Mouse (Mus musculus) brain, embryonic 18.5 days (tissue): ENCODE data around the gene Vwa7.
"Not testable (repeated sequence)": the region's sequence is repeated elsewhere in the genome, so short reads cannot be mapped to it uniquely, and the experiment has no call there.

Source experiments
- DNase-seq: peaks from one replicate; pipeline ENCODE4 v3.0.0-alpha.2; 2012; ENCODE audit warnings: low read depth, low spot score

Vwa7 gene

DNA sequence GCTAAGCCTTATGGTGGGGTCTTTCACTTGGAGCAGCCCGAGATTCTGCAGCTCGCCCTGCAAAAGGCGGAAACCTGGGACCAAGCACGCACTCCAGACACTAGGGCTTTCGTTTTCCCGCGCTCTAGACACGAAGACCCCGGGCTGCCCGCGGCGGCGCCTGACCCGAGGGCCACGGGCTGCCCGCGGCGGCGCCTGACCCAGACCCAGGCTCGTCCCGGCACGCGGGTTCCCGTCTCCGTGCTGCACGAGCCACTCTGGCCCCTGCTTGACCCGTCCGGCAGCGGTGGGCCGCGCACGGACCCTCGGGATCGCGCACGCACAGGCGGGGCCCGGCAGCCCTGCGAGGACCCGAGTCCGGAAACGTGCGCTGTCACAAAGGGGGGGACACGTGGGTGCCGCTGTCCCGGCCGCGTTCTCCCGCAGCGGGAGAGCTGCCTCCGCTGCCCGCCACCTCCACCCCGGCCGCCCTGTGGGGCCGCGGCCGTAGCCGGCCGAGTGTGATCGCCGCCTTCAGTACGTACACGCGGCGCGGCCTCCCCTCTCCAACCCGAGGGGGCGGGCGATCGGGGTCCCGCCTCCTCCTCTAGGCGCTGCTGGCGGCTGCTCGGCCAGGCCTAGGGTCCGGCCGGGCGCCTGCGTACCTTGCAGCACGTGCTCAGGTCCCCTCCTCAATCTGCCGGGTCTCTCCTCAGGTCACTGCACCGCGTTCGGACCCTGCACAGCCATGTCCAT lies 15.5 kb upstream of the Vwa7 start, which contains the start of gene Vars:
Vars (plus strand) TSS at position 271 of the 735 bp plus-strand sequence.
- DNase-seq: peak; percentile 60

GRCm38 (mm10) chr17:35001452-35002152 lies 14.8 kb upstream of the Vwa7 start:
- no peak for DNase-seq

DNA sequence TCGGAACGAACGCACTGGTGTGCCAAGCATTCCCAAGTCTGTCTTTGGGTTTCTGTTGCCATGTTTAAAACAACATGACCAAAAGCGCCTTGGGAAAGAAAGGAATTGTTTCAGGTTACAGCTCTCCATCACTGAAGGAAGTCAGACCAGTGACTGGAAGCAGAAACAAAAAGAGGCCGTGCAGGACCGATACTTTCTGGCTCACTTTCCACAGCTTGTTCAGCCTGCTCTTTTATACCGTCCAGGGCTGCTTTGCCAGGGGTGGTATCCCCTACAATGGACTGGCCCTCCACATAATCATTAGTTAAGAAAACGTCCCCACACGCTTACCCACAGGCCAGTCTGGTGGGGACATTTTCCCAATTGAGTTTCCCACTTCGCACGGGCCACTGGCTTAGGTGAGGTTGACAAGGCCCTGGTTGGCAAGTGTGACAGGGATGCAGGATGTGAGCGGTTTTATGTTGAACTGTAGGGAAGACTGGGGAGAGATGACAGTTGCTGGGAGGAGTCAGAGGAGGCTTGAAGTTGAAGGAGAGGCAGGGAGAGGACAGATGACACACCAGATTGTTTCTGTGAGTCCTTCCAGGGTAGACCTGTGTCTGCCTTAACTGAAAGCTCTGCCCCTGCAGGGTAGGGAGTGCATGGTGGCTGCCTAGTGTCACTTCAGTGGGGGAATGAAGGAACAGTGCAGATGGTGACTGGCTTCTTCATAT lies 14.1 kb upstream of the Vwa7 start:
- no peak for DNase-seq

- no peak for DNase-seq
Measured at GRCm38 (mm10) chr17:35003022-35003838, 13.1 kb upstream of the Vwa7 start.

DNA sequence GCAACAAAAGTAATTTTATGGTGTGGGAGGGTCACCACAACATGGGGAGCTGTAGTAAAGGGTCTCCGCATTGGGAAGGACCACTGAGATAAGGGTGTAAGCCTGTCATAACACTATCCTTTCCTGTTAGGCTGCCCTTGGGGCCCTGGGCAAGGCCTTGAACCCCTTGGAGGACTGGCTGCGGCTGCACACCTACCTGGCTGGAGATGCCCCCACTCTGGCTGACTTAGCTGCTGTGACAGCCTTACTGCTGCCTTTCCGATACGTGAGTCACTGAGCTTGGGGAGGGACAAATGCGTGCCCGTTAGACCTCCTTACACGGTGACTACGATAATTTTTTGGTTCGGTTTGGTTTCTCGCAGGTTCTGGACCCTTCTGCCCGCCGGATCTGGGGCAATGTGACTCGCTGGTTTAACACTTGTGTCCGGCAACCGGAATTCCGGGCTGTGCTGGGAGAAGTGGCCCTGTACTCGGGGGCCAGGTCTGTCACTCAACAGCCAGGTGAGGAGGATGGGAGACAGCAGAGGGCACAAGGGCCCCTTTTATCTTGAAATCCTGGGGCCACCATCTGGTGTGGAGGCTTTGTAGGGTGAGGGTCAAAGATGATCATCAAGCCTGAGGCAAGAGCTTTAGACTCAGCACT lies 12.2 kb upstream of the Vwa7 start:
- no peak for DNase-seq

DNA sequence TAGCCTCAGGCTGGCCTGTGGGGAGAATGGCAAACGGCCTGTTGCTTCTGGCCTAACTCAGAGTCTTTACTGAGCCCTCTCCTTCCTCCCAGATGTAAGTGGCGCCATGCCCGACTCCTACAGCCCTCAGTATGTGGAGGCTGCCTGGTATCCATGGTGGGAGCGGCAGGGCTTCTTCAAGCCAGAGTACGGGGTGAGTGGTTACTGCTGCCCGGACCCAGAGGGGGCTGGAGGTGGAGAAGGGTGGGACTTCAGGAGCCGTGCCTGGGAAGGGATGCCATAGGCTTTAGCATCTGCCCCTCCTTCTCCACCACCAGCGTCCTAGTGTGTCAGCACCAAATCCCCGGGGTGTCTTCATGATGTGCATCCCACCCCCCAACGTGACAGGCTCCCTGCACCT lies 11.2 kb upstream of the Vwa7 start:
- DNase-seq: no peak

- DNase-seq: not testable (repeated sequence)
Measured at GRCm38 (mm10) chr17:35005902-35006301, 10.5 kb upstream of the Vwa7 start.

DNA sequence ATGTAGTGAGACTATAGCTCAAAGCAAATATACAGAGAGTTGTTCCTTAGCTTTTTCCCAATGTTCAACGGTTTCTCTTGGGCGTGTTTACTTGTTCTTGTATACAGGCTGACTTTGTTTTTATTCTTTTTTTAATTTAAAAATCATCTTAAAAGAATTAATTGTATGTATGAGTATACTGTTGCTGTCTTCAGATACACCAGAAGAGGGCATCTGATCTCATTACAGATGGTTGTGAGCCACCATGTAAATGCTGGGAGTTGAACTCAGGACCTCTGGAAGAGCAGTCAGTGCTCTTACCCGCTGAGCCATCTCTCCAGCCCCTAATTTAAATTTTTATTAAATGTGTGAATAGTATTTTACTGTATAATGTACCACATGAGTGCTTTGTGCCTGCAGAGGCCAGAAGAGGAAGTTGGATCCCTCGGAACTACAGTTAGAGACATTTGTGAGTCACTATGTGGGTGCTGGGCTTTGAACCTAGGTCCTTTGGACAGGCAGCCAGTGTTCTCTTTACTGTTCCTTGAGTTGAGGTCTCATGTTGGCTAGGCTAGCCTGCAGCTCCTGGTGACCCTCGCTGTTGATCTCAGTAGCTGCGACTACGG lies 8.9 kb upstream of the Vwa7 start:
- no peak for DNase-seq

GRCm38 (mm10) chr17:35009586-35009985 lies 6.8 kb upstream of the Vwa7 start:
- no peak for DNase-seq

DNA sequence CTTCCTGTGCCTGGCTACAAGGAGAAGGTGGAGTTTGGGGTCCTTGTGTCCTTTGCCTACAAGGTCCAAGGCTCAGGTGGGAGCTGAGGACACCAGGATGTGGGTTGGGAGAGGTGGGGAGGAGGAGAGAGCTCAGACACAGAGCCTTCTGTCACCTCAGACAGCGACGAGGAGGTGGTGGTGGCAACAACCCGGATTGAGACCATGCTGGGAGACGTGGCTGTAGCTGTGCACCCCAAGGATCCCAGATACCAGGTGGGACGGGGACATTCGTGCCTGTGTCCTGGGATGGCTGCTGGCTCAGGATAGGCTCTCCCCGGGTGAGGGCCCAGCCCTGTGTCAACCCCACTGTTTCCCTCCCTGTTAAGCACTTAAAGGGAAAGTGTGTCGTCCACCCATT lies 4.9 kb upstream of the Vwa7 start:
- DNase-seq: no peak

DNA sequence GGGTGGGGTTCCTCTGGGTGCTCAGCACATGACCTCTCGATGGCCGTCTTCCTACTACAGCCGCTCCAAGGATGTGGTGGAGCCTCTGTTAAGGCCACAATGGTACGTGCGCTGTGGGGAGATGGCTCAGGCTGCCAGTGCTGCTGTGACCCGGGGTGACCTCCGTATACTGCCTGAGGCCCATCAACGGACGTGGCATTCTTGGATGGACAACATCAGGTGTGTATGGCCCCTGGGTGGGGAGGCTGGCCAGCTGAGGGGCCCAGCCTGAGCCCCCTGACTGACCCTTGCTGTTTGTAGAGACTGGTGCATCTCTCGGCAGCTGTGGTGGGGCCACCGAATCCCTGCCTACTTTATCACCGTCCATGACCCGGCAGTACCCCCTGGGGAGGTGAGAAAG lies 3.9 kb upstream of the Vwa7 start:
- DNase-seq: no peak

DNA sequence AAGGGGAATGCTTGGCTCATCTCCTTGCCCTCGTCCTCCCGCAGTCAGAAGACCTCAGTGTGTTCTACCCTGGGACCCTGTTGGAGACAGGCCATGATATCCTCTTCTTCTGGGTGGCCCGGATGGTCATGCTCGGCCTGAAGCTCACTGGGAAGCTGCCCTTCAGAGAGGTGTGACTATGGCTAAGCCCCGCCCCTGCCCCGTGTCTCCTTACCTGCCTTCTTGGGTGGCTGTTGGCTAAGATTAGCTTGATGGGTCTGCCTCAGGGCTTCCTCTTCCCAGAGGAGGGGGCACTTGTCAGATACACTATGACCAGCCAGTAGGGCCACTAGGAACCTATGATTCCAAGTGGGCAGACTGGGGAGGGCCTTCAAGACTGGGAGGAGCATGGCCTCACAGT lies 3.2 kb upstream of the Vwa7 start:
- no peak for DNase-seq

- DNase-seq: no peak
Measured at GRCm38 (mm10) chr17:35015296-35015695, 1.1 kb upstream of the Vwa7 start.

DNA sequence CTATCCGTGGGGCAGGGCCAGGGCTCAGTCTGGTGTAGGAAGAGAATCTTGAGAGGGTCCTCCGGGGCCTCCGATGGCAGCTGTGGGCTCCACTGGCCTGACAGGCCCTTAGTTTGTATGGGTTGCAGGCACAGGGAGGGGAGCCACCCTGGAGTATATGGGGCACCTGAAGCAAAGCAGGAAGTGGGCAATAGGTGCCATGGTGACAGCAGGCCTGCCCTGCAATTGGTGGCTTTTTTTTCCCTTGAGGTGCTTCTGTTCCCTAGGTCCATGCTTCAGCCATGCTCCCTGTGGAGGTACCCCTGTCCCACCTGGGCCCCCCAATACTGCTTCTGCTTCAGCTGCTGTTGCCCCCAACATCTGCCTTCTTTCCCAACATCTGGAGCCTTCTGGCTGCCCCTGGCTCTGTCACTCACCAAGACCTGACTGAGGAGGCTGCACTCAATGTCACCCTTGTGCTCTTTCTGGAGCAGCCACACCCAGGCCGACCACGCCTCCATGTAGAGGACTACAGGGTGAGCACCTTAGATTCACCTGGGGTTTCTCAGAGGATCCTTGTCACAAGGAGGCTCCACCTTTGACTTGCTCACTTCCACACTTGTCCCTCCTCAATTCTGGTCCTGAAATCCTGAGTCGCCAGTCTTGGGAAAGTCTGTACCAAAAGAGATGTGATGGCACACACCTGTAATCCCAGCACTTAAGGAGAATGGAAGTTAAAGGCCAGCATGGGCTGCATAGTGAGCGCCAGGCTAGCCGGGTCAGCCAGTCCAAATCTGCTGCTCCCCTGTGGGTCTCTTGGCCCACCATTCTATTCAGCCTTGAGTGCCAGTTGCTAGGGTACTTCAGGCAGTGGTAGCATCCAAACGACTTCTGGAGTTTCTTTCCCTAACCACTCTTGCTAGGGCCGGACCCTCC lies 669 bp downstream of the Vwa7 start:
- no peak for DNase-seq

- DNase-seq: no peak
Measured at GRCm38 (mm10) chr17:35017706-35018030, 1.3 kb downstream of the Vwa7 start.

GRCm38 (mm10) chr17:35018171-35018570 lies 1.8 kb downstream of the Vwa7 start:
- DNase-seq: no peak

GRCm38 (mm10) chr17:35019894-35020293 lies 3.5 kb downstream of the Vwa7 start:
- no peak for DNase-seq

DNA sequence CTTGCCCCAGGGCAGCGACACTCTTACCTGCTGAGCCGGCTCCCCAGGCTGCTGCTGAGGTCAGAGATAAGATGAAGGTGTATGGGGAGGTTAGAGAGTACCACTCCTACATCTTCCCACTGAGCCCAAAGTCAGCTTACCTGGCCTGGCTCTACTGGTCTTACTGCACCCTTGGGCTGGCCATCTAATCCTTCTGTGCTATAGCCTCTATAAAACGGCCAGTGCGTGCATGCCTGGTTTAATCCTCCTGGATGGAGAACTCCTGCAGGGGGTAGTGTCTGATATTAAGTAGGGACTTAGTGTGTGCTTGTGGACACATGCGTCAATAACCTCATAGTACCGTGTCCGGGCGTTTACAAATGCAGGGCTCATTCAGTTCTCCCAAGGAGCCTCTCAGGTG lies 4.2 kb downstream of the Vwa7 start:
- no peak for DNase-seq

- DNase-seq: no peak
Measured at GRCm38 (mm10) chr17:35021163-35021808, 4.9 kb downstream of the Vwa7 start.
